Mouse (Mus musculus) skeletal muscle tissue, adult 2 months (tissue): ENCODE results near the gene Serhl.
"Not testable (repeated sequence)": the region's sequence is repeated elsewhere in the genome, so short reads cannot be mapped to it uniquely, and the experiment has no call there.

Source experiments
- DNase-seq: peaks from one replicate; pipeline ENCODE4 v3.0.0-alpha.2; 2012; ENCODE audit warnings: low read depth, low spot score

The Serhl gene

GRCm38 (mm10) chr15:83124625-83125024 is 35.3 kb downstream of the Serhl start:
- DNase-seq: no peak

GRCm38 (mm10) chr15:83126582-83126981 is 37.3 kb downstream of the Serhl start:
- no peak for DNase-seq

- DNase-seq: not testable (repeated sequence)
These were observed 37.7 kb downstream of the Serhl start for GRCm38 (mm10) chr15:83127037-83127436.

- DNase-seq: no peak
These were observed 40.4 kb downstream of the Serhl start for GRCm38 (mm10) chr15:83129530-83130231.

- DNase-seq: peak; percentile 49
These were observed 45.4 kb downstream of the Serhl start for GRCm38 (mm10) chr15:83134671-83135070.

- DNase-seq: no peak
These were observed 46.3 kb downstream of the Serhl start for GRCm38 (mm10) chr15:83135654-83136053.

GRCm38 (mm10) chr15:83142861-83143260 is 53.6 kb downstream of the Serhl start:
- no peak for DNase-seq

- no peak for DNase-seq
These were observed 56.2 kb downstream of the Serhl start for GRCm38 (mm10) chr15:83145541-83145940.

GRCm38 (mm10) chr15:83148395-83148794 is 59.1 kb downstream of the Serhl start:
- DNase-seq: no peak

- DNase-seq: no peak
These were observed 59.5 kb downstream of the Serhl start for GRCm38 (mm10) chr15:83148801-83149195.

GRCm38 (mm10) chr15:83149196-83150072 is 60.1 kb downstream of the Serhl start, which contains the start of gene Poldip3:
TSS of gene Poldip3 (minus strand) at chr15:83149384.
- DNase-seq: peak; percentile 99

- no peak for DNase-seq
These were observed 60.8 kb downstream of the Serhl start for GRCm38 (mm10) chr15:83150073-83150442.

- no peak for DNase-seq
These were observed 61.4 kb downstream of the Serhl start for GRCm38 (mm10) chr15:83150694-83151093.

GRCm38 (mm10) chr15:83154309-83154708 is 65.0 kb downstream of the Serhl start:
- DNase-seq: no peak

GRCm38 (mm10) chr15:83155672-83156419 is 66.5 kb downstream of the Serhl start:
- no peak for DNase-seq

GRCm38 (mm10) chr15:83156929-83157666 is 67.8 kb downstream of the Serhl start:
- DNase-seq: peak; percentile 66

GRCm38 (mm10) chr15:83157667-83158064 is 68.4 kb downstream of the Serhl start:
- DNase-seq: no peak

- no peak for DNase-seq
These were observed 69.4 kb downstream of the Serhl start for GRCm38 (mm10) chr15:83158587-83159160.

- DNase-seq: no peak
These were observed 70.5 kb downstream of the Serhl start for GRCm38 (mm10) chr15:83159823-83160222.

GRCm38 (mm10) chr15:83160561-83160960 is 71.3 kb downstream of the Serhl start:
- DNase-seq: no peak
